Mouse (Mus musculus) kidney, embryonic 15.5 days (tissue): ENCODE data around the gene Inka2. TPM values are rescaled to one million over a fixed set of nuclear protein-coding genes. Genes with fewer than 3 reads are reported as not detected.

Experiments
- ATAC-seq: fragments of 200-750 bp; cut with Nextera tagmentation; replicated peaks from 2 replicates; pipeline ENCODE4 v1.8.0; 2017; ENCODE audit warnings: moderate TSS enrichment; ENCODE audit not compliant: low FRiP score
- H3K27ac ChIP-seq: fragments of 300-500 bp; sonication (generic); 2 replicates; pipeline ENCODE4 v1.5.1; 2015; ENCODE audit warnings: mild to moderate bottlenecking, inconsistent platforms
- H3K27me3 ChIP-seq: fragments of 300-500 bp; sonication (generic); 2 replicates; pipeline ENCODE4 v1.6.1; 2015; ENCODE audit warnings: inconsistent platforms
- H3K36me3 ChIP-seq: fragments of 300-500 bp; sonication (generic); 2 replicates; pipeline ENCODE4 v1.6.1; 2015; ENCODE audit warnings: inconsistent platforms
- H3K4me1 ChIP-seq: fragments of 300-500 bp; sonication (generic); 2 replicates; pipeline ENCODE4 v1.6.1; 2015; ENCODE audit warnings: inconsistent platforms
- H3K4me2 ChIP-seq: fragments of 300-500 bp; sonication (generic); 2 replicates; pipeline ENCODE4 v1.6.1; 2015; ENCODE audit warnings: moderate library complexity, mild to moderate bottlenecking, inconsistent platforms
- H3K4me3 ChIP-seq: fragments of 300-500 bp; sonication (generic); replicated peaks from 2 replicates; pipeline ENCODE4 v1.5.1; 2015; ENCODE audit warnings: mild to moderate bottlenecking, inconsistent platforms
- H3K9ac ChIP-seq: fragments of 300-500 bp; sonication (generic); 2 replicates; pipeline ENCODE4 v1.6.1; 2015; ENCODE audit warnings: mild to moderate bottlenecking, inconsistent platforms
- H3K9me3 ChIP-seq: fragments of 300-500 bp; sonication (generic); replicated peaks from 2 replicates; pipeline ENCODE4 v1.6.1; 2016; ENCODE audit warnings: inconsistent platforms
- WGBS: fragments of 180-500 bp; shearing (Covaris S2); methylation state at CpG from one replicate; pipeline ENCODE4 v1.1.7; 2015; ENCODE audit warnings: mixed read lengths; 5-methylcytosine and 5-hydroxymethylcytosine counted together
- polyA plus RNA-seq: library from polyadenylated mRNA; unstranded; fragments of >200 nt; fragmentation: Nextera tagmentation; extraction: Ambion mirVana; gene quantifications from 2 replicates; pipeline ENCODE4 v1.2.1, GENCODE M21; 2015

The Inka2 gene
- polyA plus RNA-seq: 1.4 and 1.7 TPM in 2 replicates

- H3K27ac ChIP-seq: peak within 1 kb of the TSS; percentile 61
- 5% methylated on average over 38 of the region's 43 CpGs for WGBS
Observed at GRCm38 (mm10) chr3:105704031-105705008, at the start of gene Inka2. Inka2 (plus strand) TSS chr3:105704599.

GRCm38 (mm10) chr3:105655031-105655585 lies 49.3 kb upstream of the Inka2 start:
- WGBS: 88% methylated on average over 11 of the region's 11 CpGs
- Histone ChIP-seq H3K27ac (no peak overlapping the region), H3K27me3 (no peaks in the 10 kb centered on the region), H3K36me3 (no peaks in the 10 kb centered on the region), H3K9me3 (no peaks in the 10 kb centered on the region), H3K4me2 (no peak overlapping the region), H3K9ac (no peak overlapping the region), H3K4me3 (no peak overlapping the region), H3K4me1 (no peaks in the 10 kb centered on the region)
- ATAC-seq: no peak

More at GRCm38 (mm10) chr3:105704031-105705008, at the start of gene Inka2:
- Histone ChIP-seq H3K9ac (peak within 1 kb of the TSS; percentile 56), H3K4me1 (peaks cover 44% of the 10 kb centered on the region), H3K9me3 (no peaks in the 10 kb centered on the region), H3K36me3 (no peaks in the 10 kb centered on the region), H3K4me2 (peak within 1 kb of the TSS; percentile 96), H3K27me3 (peaks cover 41% of the 10 kb centered on the region), H3K4me3 (peak within 1 kb of the TSS; percentile 51)
- ATAC-seq: peak; percentile 94

DNA sequence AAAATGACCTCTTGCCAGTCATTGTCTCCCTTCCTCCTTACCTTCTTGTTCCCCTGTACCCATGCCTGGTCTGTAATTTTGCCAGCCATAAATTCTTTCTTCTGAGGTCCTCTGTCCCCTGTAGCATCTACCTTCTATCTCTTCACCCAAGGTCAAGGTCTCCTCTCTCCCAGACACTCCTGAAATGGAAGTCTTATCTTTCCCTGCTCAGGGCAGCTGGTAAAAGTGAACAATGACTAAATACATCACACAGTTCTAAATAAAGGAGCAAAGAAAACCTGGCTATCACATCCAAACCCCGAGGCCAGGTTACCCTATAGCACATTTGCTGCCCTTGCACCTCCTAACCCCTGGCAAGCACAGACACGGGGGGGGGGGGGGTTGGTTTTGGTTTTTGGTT lies 43.9 kb upstream of the Inka2 start:
- H3K4me3 ChIP-seq: no peak overlapping the region
- no peaks in the 10 kb centered on the region for H3K9me3 ChIP-seq
- H3K27me3 ChIP-seq: no peaks in the 10 kb centered on the region
- WGBS: 52% methylated on average over 2 of the region's 2 CpGs
- ATAC-seq: no peak
- H3K4me2 ChIP-seq: no peak overlapping the region
- H3K4me1 ChIP-seq: no peaks in the 10 kb centered on the region
- H3K27ac ChIP-seq: no peak overlapping the region
- no peak overlapping the region for H3K9ac ChIP-seq
- H3K36me3 ChIP-seq: no peaks in the 10 kb centered on the region

GRCm38 (mm10) chr3:105663043-105663442 lies 41.4 kb upstream of the Inka2 start:
- Histone ChIP-seq H3K4me1 (no peaks in the 10 kb centered on the region), H3K36me3 (no peaks in the 10 kb centered on the region), H3K9me3 (no peaks in the 10 kb centered on the region), H3K27me3 (no peaks in the 10 kb centered on the region), H3K27ac (no peak overlapping the region), H3K9ac (no peak overlapping the region), H3K4me2 (no peak overlapping the region), H3K4me3 (no peak overlapping the region)
- 84% methylated on average over 8 of the region's 8 CpGs for WGBS
- no peak for ATAC-seq

- no peak overlapping the region for H3K27ac ChIP-seq
- no peak for ATAC-seq
- H3K4me2 ChIP-seq: no peak overlapping the region
- no peak overlapping the region for H3K9ac ChIP-seq
- H3K36me3 ChIP-seq: no peaks in the 10 kb centered on the region
- H3K4me1 ChIP-seq: no peaks in the 10 kb centered on the region
- H3K27me3 ChIP-seq: no peaks in the 10 kb centered on the region
- WGBS: 83% methylated on average over 9 of the region's 9 CpGs
- H3K4me3 ChIP-seq: no peak overlapping the region
- H3K9me3 ChIP-seq: no peaks in the 10 kb centered on the region
Observed at GRCm38 (mm10) chr3:105665105-105665765, 39.2 kb upstream of the Inka2 start.

GRCm38 (mm10) chr3:105666996-105667523 lies 37.3 kb upstream of the Inka2 start:
- Histone ChIP-seq H3K36me3 (no peaks in the 10 kb centered on the region), H3K9ac (no peak overlapping the region), H3K4me1 (no peaks in the 10 kb centered on the region), H3K27ac (no peak overlapping the region), H3K27me3 (no peaks in the 10 kb centered on the region), H3K4me2 (no peak overlapping the region), H3K4me3 (no peak overlapping the region), H3K9me3 (no peaks in the 10 kb centered on the region)
- ATAC-seq: no peak
- 54% methylated on average over 4 of the region's 4 CpGs for WGBS

- Histone ChIP-seq H3K9ac (no peak overlapping the region), H3K27me3 (no peaks in the 10 kb centered on the region), H3K9me3 (no peaks in the 10 kb centered on the region), H3K27ac (no peak overlapping the region), H3K4me1 (no peaks in the 10 kb centered on the region), H3K36me3 (no peaks in the 10 kb centered on the region), H3K4me2 (no peak overlapping the region), H3K4me3 (no peak overlapping the region)
- 48% methylated on average over 9 of the region's 9 CpGs for WGBS
- ATAC-seq: no peak
Observed at GRCm38 (mm10) chr3:105668161-105668560, 36.2 kb upstream of the Inka2 start.

GRCm38 (mm10) chr3:105669776-105670175 lies 34.6 kb upstream of the Inka2 start:
- Histone ChIP-seq H3K9me3 (no peaks in the 10 kb centered on the region), H3K4me1 (no peaks in the 10 kb centered on the region), H3K27me3 (no peaks in the 10 kb centered on the region), H3K27ac (no peak overlapping the region), H3K4me3 (no peak overlapping the region), H3K36me3 (no peaks in the 10 kb centered on the region), H3K9ac (no peak overlapping the region), H3K4me2 (no peak overlapping the region)
- 83% methylated on average over 3 of the region's 3 CpGs for WGBS
- no peak for ATAC-seq

GRCm38 (mm10) chr3:105670801-105671200 lies 33.6 kb upstream of the Inka2 start:
- 0 out of 2 replicates have a peak, but pooled peaks cover under 1% of the 10 kb centered on the region for H3K36me3 ChIP-seq
- no peaks in the 10 kb centered on the region for H3K4me1 ChIP-seq

GRCm38 (mm10) chr3:105674595-105675218 lies 29.7 kb upstream of the Inka2 start:
- Histone ChIP-seq H3K36me3 (peaks cover 33% of the 10 kb centered on the region), H3K4me2 (no peak overlapping the region), H3K27me3 (no peaks in the 10 kb centered on the region), H3K9me3 (no peaks in the 10 kb centered on the region), H3K9ac (no peak overlapping the region), H3K4me3 (no peak overlapping the region), H3K4me1 (no peaks in the 10 kb centered on the region), H3K27ac (no peak overlapping the region)
- WGBS: 24% methylated on average over 7 of the region's 7 CpGs
- ATAC-seq: peak; percentile 60

More at GRCm38 (mm10) chr3:105670801-105671200, 33.6 kb upstream of the Inka2 start:
- 69% methylated on average over 1 of the region's 1 CpGs for WGBS
- H3K27me3 ChIP-seq: no peaks in the 10 kb centered on the region
- no peaks in the 10 kb centered on the region for H3K9me3 ChIP-seq
- H3K4me3 ChIP-seq: no peak overlapping the region
- H3K27ac ChIP-seq: no peak overlapping the region
- no peak for ATAC-seq
- H3K4me2 ChIP-seq: no peak overlapping the region
- H3K9ac ChIP-seq: no peak overlapping the region

DNA sequence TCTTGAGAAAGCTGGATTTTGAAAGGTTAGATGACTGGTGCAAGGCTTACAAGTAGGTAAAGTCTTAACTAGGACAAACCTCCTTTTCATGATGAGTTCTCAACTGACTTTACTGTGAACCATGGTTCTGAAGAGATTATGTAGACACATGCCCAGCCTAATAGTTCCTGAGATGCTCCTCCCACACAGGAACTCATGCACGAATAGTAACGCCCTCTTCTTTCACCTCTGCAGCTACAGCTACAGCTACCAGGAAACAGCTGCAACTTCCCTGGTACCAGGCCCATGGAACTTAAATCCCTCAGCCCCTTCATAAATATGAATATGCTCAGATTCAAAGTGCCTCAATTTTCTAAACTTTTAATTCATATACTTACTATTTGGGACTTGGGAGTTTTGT lies 28.5 kb upstream of the Inka2 start:
- WGBS: 44% methylated on average over 2 of the region's 2 CpGs
- Histone ChIP-seq H3K27me3 (no peaks in the 10 kb centered on the region), H3K9ac (no peak overlapping the region), H3K4me2 (no peak overlapping the region), H3K4me3 (no peak overlapping the region), H3K27ac (no peak overlapping the region), H3K4me1 (no peaks in the 10 kb centered on the region), H3K36me3 (peaks cover 43% of the 10 kb centered on the region), H3K9me3 (no peaks in the 10 kb centered on the region)
- ATAC-seq: no peak
